Mouse (Mus musculus): Measurements from ENCODE around the gene Ltb.

- TF ChIP-seq POLR2A (IDR thresholded peaks at IDR 0.05; ENCODE audit: low read depth, low read length) (no peak), CTCF (IDR thresholded peaks at IDR 0.05; ENCODE audit: extremely low read depth, insufficient read depth, insufficient read length, insufficient replicate concordance) (peak; percentile 89)
These were observed 37.8 kb downstream of the Ltb start for GRCm38 (mm10) chr17:35232043-35232442.

Measured in spleen, adult 2 months (tissue).